Mouse (Mus musculus): Measurements from ENCODE around the gene Chrnb1.

Gene Chrnb1

GRCm38 (mm10) chr11:69804652-69804940 lies 8.9 kb upstream of the Chrnb1 start:
- DNase-seq: peak in 1 of 2 experiments; percentile 49

- DNase-seq: peak in 1 of 2 experiments; percentile 65
Observed at GRCm38 (mm10) chr11:69803786-69804651, 8.3 kb upstream of the Chrnb1 start.

GRCm38 (mm10) chr11:69803328-69803727 lies 7.6 kb upstream of the Chrnb1 start:
- DNase-seq: no peak

- peak; percentile 84 to 85 for DNase-seq
Observed at GRCm38 (mm10) chr11:69802648-69803105, 6.9 kb upstream of the Chrnb1 start.

GRCm38 (mm10) chr11:69801379-69801977 lies 5.7 kb upstream of the Chrnb1 start, which contains the start of gene Fgf11:
Gene Fgf11, minus strand, starts transcription at chr11:69801857.
- peak in 1 of 2 experiments; percentile 30 for DNase-seq

GRCm38 (mm10) chr11:69800392-69801197 lies 4.9 kb upstream of the Chrnb1 start:
- peak; percentile 69 to 84 for DNase-seq

- DNase-seq: peak; percentile 71 to 85
Observed at GRCm38 (mm10) chr11:69800138-69800391, 4.3 kb upstream of the Chrnb1 start.

GRCm38 (mm10) chr11:69799394-69800137 lies 3.8 kb upstream of the Chrnb1 start:
- DNase-seq: peak in 1 of 2 experiments; percentile 57

GRCm38 (mm10) chr11:69797924-69798323 lies 2.2 kb upstream of the Chrnb1 start:
- no peak for DNase-seq

GRCm38 (mm10) chr11:69795983-69796435 lies 266 bp upstream of the Chrnb1 start:
- DNase-seq: no peak

- DNase-seq: no peak
Observed at GRCm38 (mm10) chr11:69793429-69793828, 2.3 kb downstream of the Chrnb1 start.

GRCm38 (mm10) chr11:69791420-69791819 lies 4.3 kb downstream of the Chrnb1 start:
- DNase-seq: no peak

- no peak for DNase-seq
Observed at GRCm38 (mm10) chr11:69789431-69789830, 6.3 kb downstream of the Chrnb1 start.

GRCm38 (mm10) chr11:69787306-69787705 lies 8.4 kb downstream of the Chrnb1 start:
- DNase-seq: no peak

- DNase-seq: no peak
Observed at GRCm38 (mm10) chr11:69784793-69785272, 10.9 kb downstream of the Chrnb1 start.

GRCm38 (mm10) chr11:69781828-69782227 lies 13.9 kb downstream of the Chrnb1 start:
- no peak for DNase-seq

GRCm38 (mm10) chr11:69778985-69779384 lies 16.8 kb downstream of the Chrnb1 start:
- no peak for DNase-seq

GRCm38 (mm10) chr11:69778258-69778982 lies 17.3 kb downstream of the Chrnb1 start:
- peak; percentile 61 to 76 for DNase-seq

- DNase-seq: no peak
Observed at GRCm38 (mm10) chr11:69777504-69778257, 18.1 kb downstream of the Chrnb1 start.

GRCm38 (mm10) chr11:69776488-69776887 lies 19.3 kb downstream of the Chrnb1 start:
- no peak for DNase-seq

GRCm38 (mm10) chr11:69775716-69776115 lies 20.0 kb downstream of the Chrnb1 start:
- peak; percentile 51 to 66 for DNase-seq

Data from cerebellum, postnatal 14 days (tissue).